Mouse (Mus musculus): Measurements from ENCODE around the gene Hunk. TPM values are rescaled to one million over a fixed set of nuclear protein-coding genes. Genes with fewer than 3 reads are reported as not detected.

The Hunk gene
- 1 to 10 TPM; 6.0 to 6.1 TPM for total RNA-seq (2021)
- long read RNA-seq, experiment 1, full-length matches to known transcripts = 8 of 11 reads
- long read RNA-seq, experiment 1, partial matches to known transcripts = 1 of 11 reads
- long read RNA-seq, experiment 1, other reads (novel, unspliced or antisense) = 2 of 11 reads
- long read RNA-seq, experiment 2, full-length matches to known transcripts = 5 of 9 reads
- long read RNA-seq, experiment 2, partial matches to known transcripts = 2 of 9 reads
- long read RNA-seq, experiment 2, other reads (novel, unspliced or antisense) = 2 of 9 reads

- DNase-seq = peak; percentile 74
These were observed at the start of gene Hunk for GRCm38 (mm10) chr16:90385688-90386513. Gene Hunk, plus strand, starts transcription at chr16:90386013.

DNA sequence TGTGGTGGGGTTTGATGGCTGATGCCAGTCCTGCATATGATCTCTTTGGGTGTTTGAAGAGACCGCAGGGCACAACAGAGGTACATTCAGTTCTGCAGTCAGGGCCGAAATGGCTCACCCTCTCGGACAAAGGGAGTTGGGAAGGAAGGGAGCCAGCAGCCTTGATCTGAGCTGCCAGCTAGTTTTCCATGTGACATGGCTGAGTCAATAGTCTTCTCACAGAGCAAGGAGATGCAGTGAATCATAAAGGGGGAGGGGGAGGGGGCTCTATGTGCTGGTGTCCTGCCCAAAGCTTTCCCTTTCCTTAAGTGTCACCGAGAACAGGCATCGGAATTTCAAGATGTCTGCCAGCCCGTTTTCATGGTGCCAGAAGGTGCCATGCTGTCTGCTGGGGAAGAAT lies 46.8 kb upstream of the Hunk start:
- DNase-seq = no peak

- DNase-seq = no peak
These were observed 44.7 kb upstream of the Hunk start for GRCm38 (mm10) chr16:90341086-90341485.

DNA sequence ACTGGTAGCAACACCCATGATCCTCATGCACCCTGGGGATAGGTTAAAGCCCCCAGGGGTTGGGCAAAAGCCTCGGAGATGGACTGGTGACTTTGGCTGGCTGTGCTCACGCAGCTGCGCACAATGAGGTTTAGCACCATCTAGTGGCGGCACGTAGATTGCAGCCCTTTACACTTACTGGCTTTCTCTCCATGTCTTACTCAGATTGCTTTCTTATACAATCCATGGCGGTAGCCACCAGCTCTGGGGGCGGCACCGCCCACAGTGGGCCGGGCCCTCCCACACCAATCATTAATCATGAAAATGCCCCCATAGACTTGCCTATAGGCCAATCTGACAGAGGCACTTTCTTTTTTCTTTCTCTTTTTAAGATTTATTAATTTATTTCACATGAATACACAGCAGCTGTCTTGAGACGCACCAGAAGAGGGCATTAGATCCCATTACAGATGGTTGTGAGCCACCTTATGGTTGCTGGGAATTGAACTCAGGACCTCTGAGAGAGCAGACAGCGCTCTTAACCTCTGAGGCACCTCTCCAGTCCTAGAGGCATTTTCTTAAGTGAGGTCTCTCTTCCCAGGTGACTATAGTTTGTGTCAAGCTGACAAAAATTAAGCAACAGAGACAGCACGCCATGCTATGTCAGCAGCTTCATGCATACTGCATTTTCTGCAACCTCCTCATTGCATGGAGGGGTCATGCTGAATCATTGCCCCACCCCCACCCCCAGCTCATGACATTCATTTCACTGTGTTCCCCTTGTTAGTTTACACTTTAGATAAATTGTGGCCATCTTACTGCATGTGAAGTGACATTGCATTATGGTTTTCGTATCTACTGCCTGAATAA lies 35.9 kb upstream of the Hunk start:
- peak; percentile 59 for DNase-seq

DNA sequence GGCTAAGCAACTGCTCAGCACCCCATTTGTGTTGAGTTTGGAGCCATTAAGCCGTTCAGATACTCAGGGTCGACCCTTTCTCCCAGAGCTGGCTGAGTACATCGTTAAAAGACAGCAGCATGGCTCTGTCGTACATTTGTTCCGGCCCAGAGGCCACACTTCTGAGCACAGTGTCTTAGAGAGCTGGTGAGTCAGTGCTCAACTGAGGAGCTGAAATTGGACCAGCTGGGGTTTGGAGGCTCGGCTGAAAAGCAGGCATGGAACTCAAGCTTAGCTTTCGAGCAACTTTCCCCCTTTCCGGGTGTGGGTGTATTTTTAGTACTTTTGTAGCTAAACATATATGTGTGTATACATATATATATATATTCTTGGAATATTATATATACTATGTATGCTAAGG lies 34.1 kb upstream of the Hunk start:
- DNase-seq = no peak

DNA sequence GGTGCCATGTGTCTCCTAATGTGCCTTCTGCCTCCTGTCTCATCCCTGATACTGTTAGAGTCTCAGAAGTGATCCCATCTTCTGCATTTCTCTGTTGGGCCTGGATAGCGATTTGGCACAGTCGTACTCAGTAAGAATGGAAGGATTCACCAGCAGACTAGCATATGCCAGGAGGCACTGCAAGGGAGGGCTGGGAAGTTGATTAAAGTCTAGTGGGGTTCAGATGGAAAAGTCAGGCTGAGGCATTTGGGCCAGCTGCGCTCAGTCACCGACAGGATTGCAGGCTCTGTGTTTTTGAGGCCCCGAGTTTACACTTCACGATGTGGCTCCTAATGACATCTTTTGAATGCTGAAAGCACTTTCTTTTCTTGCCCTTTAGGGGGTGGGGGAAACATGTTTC lies 33.1 kb upstream of the Hunk start:
- DNase-seq = no peak

DNA sequence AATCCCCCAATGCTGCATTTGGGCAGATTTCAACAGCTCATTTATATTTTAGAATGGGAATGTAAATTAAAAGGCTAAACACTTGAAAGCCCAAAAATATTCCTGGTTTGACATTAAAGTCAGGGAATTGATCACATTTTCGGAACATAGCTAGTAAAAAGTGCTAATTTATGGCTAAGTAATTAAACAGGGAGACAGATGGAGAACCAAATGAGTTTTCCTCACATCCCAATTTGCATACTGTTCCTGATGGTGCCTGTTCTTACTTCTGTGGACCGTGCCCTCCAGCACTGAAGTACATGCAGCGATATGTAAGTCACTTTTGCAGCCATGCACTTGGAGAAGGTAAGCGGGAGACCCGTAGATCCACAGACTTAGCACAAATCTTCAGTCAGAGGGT lies 32.7 kb upstream of the Hunk start:
- no peak for DNase-seq

DNA sequence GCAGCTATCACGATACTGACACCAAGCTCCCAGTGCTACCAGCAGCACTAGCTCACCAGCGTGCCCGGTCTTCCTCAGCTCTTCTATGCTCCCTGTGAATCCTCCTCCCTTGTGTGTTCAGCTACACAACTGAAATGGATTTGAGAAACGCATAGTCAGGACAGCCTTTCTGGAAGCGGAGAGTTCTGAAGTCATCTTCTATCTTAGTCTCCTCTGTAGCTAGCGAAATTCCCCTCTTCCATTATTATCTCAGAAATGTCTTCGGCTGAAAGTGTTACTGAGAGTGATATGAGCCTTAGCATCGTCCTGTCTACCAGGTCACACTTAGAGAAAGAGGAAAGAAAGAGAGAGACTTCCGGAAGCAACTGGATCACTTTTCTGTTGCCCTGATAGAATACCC lies 26.5 kb upstream of the Hunk start:
- no peak for DNase-seq

GRCm38 (mm10) chr16:90359750-90360149 lies 26.1 kb upstream of the Hunk start:
- DNase-seq = no peak

- DNase-seq = no peak
These were observed 25.5 kb upstream of the Hunk start for GRCm38 (mm10) chr16:90360327-90360726.

DNA sequence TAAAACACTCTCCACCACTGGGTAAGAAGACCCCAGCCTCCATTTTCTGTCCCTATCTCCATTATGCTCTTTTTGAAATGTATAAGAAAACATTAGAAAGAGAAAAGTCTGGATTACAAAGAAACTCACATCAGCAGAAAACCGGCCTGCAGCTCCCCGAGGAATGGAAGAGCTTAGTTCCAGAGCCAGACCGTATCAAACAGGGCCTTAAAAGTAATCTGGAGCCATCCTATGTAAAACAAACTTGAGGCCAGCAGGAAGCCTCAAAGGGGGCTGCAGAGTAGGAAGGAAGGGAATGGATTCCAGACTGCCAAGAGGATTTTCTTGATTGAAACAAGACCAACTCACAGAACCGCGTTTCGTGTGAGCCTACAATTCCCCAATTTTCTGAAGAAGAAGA lies 22.9 kb upstream of the Hunk start:
- DNase-seq = no peak

DNA sequence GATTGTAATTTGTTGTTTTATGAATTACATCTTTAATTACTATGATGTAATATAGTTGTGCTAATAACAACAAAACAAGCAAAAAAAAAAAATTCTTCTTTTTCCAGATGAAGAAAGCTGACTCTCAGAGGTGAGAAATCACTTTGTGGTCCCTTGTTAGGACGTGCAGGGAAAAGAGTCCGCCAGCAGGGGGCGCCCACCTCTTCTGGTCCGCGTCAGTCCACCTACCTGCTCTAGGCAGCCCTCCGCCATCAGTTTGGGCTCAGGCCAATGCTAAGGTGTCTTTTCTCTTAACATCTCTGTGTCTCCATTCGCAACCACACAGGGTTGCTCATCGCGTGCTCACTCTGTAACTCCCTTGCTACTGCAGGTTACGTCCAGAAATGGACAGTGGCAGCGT lies 5.9 kb upstream of the Hunk start:
- DNase-seq = peak; percentile 86

DNA sequence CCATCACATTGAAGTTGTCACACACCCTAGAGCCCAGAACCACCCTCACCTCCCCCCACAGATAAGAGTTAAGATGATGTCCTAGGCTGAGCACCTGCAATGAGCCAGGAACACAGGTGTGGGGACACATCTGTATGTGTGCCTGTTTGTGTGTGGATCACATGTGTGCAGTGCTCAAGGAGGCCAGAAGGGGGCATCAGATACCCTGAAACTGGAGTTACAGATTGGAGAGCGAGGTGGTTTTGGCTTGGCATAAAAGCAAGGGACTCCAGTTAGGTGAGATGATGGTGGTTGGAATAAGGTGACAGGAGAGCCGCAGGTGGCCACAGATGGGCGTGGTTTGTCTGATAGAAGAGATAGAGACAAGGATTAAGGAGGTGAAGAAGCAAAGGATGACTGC lies 4.2 kb upstream of the Hunk start:
- DNase-seq = no peak

DNA sequence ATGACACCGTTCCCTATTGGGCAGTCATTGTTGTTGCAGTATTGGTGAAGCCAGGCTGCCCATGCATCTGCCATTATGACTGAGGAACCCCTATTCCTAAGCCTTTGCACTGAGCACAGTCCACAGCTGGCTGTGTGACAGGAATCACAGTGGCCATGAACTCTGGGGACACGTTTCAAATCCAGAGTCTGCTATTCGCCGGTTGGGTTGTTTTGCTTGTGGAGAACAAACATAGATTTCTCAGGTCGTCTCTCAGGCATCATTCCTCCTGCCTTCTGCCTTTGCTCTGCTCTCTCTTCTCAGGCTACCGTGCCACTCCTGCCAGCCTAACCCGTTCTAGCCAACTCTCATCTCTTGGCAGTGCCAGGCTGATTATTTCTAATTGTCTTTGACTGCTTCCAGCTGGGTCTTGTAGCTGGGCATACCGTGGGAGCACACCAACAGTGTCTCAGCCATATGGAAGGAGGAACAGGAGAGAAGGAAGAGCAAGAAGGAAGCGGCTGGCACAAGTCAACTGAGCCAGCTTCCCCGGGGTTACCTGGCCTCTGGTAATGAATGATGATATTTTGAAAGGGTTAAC lies 3.0 kb upstream of the Hunk start:
- no peak for DNase-seq

DNA sequence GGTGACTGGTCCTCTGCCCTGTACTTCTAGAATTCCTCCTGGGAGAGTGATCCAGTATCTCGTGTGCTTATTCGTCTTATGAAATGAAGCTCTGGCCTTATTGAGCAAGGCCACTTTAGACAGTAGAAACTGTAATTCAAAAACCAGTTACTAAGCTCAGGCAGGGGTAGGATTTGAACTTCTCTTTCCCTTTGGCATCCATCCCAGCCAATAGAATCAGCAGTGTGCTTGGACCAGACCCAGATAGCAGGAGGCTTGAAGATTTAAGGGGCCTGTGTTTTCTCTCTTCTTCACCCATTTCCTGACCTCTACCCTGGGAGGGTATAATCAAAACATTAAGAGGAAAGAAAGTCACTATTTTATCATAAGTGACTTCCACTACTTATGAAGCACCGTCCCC lies 1.8 kb upstream of the Hunk start:
- DNase-seq = no peak

DNA sequence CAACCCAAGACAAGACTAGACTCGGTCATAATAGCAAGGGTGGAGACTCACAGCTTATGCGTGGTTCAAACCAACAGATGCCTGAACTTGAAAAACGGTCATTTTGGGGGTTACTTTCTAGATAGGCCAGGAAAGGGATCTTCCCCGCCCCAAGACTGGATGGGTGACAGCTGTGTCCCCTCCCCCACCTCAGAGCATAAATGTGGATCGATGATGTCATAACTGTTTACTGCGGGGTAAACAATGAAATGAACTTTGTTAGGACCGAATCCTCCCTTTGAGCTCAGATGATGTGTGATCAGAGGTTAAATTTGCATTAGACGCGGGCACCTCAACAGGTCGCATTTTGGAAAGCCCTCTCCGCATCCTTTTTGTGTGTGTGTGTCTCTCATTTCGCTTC lies 967 bp upstream of the Hunk start:
- DNase-seq = no peak

DNA sequence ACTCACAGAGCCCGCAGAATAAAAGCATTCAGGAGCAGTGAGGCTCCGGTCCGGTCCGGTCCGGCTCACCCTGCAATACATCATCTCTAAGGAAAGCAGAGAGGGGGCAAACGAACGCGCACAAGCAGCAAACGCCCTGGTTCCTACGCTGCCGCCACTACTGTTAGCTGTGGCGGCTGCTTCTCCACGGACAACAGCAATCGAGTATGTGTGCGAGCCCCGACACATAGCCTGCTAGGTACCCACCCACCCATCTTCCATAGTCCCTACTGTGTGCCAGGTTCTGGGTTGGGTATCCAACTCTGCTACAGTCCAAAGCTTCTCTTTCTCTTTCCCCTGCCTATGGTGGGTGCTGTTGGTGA lies 506 bp upstream of the Hunk start:
- no peak for DNase-seq

DNA sequence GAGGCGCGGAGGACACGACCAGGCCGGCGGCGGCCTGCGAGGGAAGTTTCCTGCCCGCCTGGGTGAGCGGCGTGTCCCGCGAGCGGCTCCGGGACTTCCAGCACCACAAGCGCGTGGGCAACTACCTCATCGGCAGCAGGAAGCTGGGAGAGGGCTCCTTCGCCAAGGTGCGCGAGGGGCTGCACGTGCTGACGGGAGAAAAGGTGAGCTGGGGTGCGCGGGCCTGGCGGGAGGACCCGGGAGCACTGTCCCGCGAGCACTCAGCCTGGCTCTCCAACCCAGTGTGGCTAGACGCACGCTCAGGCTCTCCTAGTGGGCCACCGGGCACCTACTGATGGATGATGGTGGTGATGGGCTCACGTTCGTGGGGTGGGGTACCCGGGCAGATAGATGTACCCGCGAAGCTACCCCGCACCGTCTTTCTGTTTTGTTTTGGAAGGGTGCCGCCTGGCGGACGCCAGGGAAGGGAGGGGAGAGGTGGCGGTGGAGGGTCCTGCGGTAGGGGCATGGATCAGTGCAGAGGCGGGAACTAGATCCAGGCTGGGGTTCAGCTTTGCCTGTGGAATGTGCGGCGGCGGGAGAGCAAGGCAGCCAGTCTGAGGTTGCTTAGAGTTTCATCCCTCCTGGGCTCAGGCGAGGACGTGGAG lies 824 bp downstream of the Hunk start:
- peak; percentile 49 for DNase-seq

DNA sequence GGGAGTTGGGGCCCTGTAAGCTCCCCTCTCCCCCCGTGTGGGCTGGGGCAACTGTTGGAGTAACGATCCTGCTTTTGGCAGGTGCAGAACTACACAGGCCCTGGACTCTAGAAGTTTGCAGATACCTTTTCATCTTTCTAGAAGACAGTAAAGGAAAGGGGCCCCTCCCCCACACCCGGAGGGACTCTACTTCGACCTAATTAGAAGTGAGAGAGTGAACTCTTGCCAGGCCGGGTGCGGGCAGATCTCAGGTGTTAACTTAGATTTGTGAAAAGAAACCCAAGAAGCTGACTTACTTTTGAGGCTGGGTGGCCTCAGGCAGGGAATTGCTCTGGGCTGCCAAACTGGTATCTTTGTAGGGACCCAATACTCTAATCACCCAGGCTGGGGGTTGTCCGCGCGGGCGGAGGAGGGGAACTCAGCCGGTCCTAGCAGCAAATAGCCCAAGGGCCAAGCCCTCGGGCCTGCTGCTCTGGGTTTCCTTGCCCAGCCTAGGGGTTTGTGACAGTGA lies 1.4 kb downstream of the Hunk start:
- DNase-seq = peak; percentile 25

GRCm38 (mm10) chr16:90387961-90388360 lies 2.1 kb downstream of the Hunk start:
- no peak for DNase-seq

- DNase-seq = no peak
These were observed 3.4 kb downstream of the Hunk start for GRCm38 (mm10) chr16:90389103-90389750.

Measured in gastrocnemius, postnatal 10 days (tissue).